Mouse (Mus musculus): ENCODE measurements around the gene Socs2. TPM values are rescaled to one million over a fixed set of nuclear protein-coding genes. Genes with fewer than 3 reads are reported as not detected.
A peak's percentile ranks its signal among the peaks of the same experiment; 100 is the strongest.

The Socs2 gene
- polyA plus RNA-seq, 1 experiment = 10.2 TPM

- WGBS = 44% methylated on average over 3 of the region's 3 CpGs
- DNase-seq (ENCODE audit: low read depth in 1 of 2, low spot score in 2 of 2) = peak in 1 of 2 experiments; percentile 21
- Histone ChIP-seq H3K36me3 (ENCODE audit: control insufficient read depth, insufficient read depth, low read length) (no peaks in the 10 kb centered on the region), H3K4me3 (ENCODE audit: extremely low read depth, insufficient read depth, insufficient read length) (no peak overlapping the region), H3K27me3 (ENCODE audit: control insufficient read depth, insufficient read depth, low read length) (no peaks in the 10 kb centered on the region), H3K4me1 (ENCODE audit: control insufficient read depth, insufficient read depth, insufficient read length) (no peaks in the 10 kb centered on the region), H3K27ac (ENCODE audit: insufficient read depth, low read length) (no peak overlapping the region)
- no peak for TF ChIP-seq CTCF (IDR thresholded peaks at IDR 0.05; ENCODE audit: extremely low read depth, insufficient read depth, insufficient read length, insufficient replicate concordance)
- TF ChIP-seq POLR2A (IDR thresholded peaks at IDR 0.05; ENCODE audit: low read depth, low read length) = no peak
These were observed 59.3 kb downstream of the Socs2 start for GRCm38 (mm10) chr10:95357721-95358120.

DNA sequence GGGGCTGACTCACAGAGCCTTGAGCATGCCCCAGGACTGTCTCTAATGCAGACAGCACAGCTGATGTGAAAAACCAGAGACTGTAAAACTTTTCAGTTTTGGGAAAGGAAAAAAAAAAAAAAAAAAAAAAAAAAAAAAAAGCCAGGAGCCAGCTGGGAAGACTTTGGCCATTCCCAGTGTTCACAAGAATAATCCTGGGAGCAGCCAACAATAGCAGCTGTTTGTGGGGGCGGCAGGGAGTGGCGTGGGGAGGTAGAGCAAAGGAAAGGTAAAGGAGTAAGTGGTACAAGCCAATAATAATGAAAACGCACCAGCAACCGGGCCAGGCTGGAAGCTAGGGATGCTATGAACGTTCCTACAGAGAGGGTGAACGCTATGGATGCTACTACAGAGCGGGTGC, 60.3 kb downstream of the Socs2 start:
- H3K4me3 ChIP-seq (ENCODE audit: extremely low read depth, insufficient read depth, insufficient read length) = no peak overlapping the region
- no peaks in the 10 kb centered on the region for H3K36me3 ChIP-seq (ENCODE audit: control insufficient read depth, insufficient read depth, low read length)
- 93% methylated on average over 7 of the region's 7 CpGs for whole genome bisulfite sequencing
- no peaks in the 10 kb centered on the region for H3K4me1 ChIP-seq (ENCODE audit: control insufficient read depth, insufficient read depth, insufficient read length)
- DNase-seq (ENCODE audit: low read depth in 1 of 2, low spot score in 2 of 2) = no peak
- TF ChIP-seq POLR2A (IDR thresholded peaks at IDR 0.05; ENCODE audit: low read depth, low read length) = no peak
- TF ChIP-seq CTCF (IDR thresholded peaks at IDR 0.05; ENCODE audit: extremely low read depth, insufficient read depth, insufficient read length, insufficient replicate concordance) = no peak
- H3K27me3 ChIP-seq (ENCODE audit: control insufficient read depth, insufficient read depth, low read length) = no peaks in the 10 kb centered on the region
- H3K27ac ChIP-seq (ENCODE audit: insufficient read depth, low read length) = no peak overlapping the region

DNA sequence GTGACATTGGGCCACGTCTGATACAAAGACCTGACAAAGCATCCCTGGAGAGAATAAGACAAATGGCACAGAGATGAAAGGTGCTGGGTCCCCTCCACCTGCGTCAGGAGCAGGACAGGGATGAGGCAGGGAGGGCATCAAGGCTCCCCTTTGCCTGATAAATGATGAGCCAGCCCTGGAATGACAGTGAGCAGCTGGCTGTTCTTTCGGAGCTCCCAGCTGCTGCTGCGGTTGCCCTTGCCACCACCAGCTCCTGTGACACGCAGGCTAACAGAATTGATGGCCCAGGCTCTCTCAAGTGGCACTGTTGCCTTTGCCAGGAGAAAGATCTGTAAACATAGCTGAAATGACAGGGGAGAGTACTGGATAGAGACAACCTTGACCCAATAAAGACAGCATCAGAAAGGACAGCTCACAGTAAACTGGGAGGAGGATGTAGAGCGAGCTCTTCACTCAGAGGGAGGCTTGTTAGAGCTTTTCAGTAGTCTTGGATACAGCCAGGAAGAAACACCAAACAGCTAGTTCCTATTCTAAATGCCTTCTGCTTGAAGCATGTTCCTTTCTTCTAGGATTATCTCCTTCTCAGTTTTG, 61.2 kb downstream of the Socs2 start:
- no peak for DNase-seq (ENCODE audit: low read depth in 1 of 2, low spot score in 2 of 2)
- Histone ChIP-seq H3K27me3 (ENCODE audit: control insufficient read depth, insufficient read depth, low read length) (no peaks in the 10 kb centered on the region), H3K4me1 (ENCODE audit: control insufficient read depth, insufficient read depth, insufficient read length) (no peaks in the 10 kb centered on the region), H3K36me3 (ENCODE audit: control insufficient read depth, insufficient read depth, low read length) (no peaks in the 10 kb centered on the region), H3K27ac (ENCODE audit: insufficient read depth, low read length) (no peak overlapping the region), H3K4me3 (ENCODE audit: extremely low read depth, insufficient read depth, insufficient read length) (no peak overlapping the region)
- 84% methylated on average over 6 of the region's 6 CpGs for WGBS
- TF ChIP-seq CTCF (IDR thresholded peaks at IDR 0.05; ENCODE audit: extremely low read depth, insufficient read depth, insufficient read length, insufficient replicate concordance) (no peak), POLR2A (IDR thresholded peaks at IDR 0.05; ENCODE audit: low read depth, low read length) (no peak)

DNA sequence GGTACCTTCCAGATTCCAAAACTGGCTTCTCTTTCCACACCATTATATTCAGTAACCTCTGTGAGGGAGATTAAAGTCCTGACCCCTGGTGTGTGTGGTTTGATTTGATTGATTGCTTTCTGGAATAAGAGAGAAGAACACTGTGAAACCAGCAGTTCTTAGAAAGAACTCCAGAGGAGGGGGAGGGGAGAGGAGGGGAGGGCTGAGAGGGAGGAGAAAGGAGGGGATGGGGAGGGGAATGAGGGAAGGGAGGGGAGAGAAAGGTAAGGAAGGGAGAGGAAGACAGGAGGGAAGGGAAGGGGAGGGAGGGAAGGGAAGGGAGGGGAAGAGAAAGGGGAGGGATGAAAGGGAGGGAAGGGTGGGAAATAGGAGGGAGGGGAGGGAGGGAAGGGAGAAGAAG, 62.3 kb downstream of the Socs2 start:
- no peak for TF ChIP-seq POLR2A (IDR thresholded peaks at IDR 0.05; ENCODE audit: low read depth, low read length)
- H3K4me1 ChIP-seq (ENCODE audit: control insufficient read depth, insufficient read depth, insufficient read length) = no peaks in the 10 kb centered on the region
- H3K4me3 ChIP-seq (ENCODE audit: extremely low read depth, insufficient read depth, insufficient read length) = no peak overlapping the region
- no peak overlapping the region for H3K27ac ChIP-seq (ENCODE audit: insufficient read depth, low read length)
- DNase-seq (ENCODE audit: low read depth in 1 of 2, low spot score in 2 of 2) = no peak
- no peaks in the 10 kb centered on the region for H3K36me3 ChIP-seq (ENCODE audit: control insufficient read depth, insufficient read depth, low read length)
- H3K27me3 ChIP-seq (ENCODE audit: control insufficient read depth, insufficient read depth, low read length) = no peaks in the 10 kb centered on the region

DNA sequence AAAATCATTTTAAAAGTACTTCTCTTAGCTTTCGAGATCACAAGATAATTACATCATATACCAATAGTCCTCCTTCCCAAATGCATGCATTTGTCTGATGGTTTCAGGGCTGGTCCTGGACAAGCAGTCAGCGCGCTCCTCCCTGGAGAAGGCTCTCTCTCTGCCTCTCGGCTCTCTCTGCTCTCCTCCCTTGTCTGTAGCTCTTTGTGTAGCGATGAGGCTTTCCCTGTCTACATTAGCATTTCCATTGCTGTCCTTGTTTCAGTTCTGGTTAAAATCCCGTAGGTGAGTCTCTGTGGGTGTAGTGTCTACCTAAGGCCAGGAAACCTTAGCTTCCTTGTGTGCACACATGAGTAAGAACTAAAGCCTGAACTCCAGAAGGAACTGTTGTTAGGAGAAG, 62.9 kb downstream of the Socs2 start:
- no peak for DNase-seq (ENCODE audit: low read depth in 1 of 2, low spot score in 2 of 2)
- no peak overlapping the region for H3K4me3 ChIP-seq (ENCODE audit: extremely low read depth, insufficient read depth, insufficient read length)
- H3K27ac ChIP-seq (ENCODE audit: insufficient read depth, low read length) = no peak overlapping the region
- H3K36me3 ChIP-seq (ENCODE audit: control insufficient read depth, insufficient read depth, low read length) = no peaks in the 10 kb centered on the region
- TF ChIP-seq POLR2A (IDR thresholded peaks at IDR 0.05; ENCODE audit: low read depth, low read length) (no peak), CTCF (IDR thresholded peaks at IDR 0.05; ENCODE audit: extremely low read depth, insufficient read depth, insufficient read length, insufficient replicate concordance) (no peak)
- WGBS = 90% methylated on average over 6 of the region's 6 CpGs
- no peaks in the 10 kb centered on the region for H3K27me3 ChIP-seq (ENCODE audit: control insufficient read depth, insufficient read depth, low read length)
- no peaks in the 10 kb centered on the region for H3K4me1 ChIP-seq (ENCODE audit: control insufficient read depth, insufficient read depth, insufficient read length)

DNA sequence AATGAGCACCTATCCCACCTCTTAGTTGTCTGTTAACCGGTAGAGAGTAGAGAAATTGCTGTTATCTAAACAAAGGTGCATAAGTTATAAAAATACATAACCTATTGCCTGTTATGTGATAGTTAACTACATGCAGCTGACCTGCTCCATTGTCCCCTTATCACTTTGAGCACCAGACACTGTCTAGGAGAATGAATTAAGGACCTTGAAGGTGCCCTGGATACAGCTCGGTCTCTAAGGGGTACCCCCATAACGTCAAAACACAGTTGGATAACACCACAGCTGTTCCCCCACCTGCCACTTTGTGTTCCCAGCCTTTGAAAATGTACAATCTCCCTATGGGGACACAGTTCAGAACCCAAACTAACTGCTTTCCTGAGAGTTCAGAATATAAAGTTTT, 68.5 kb downstream of the Socs2 start:
- TF ChIP-seq CTCF (IDR thresholded peaks at IDR 0.05; ENCODE audit: extremely low read depth, insufficient read depth, insufficient read length, insufficient replicate concordance) (no peak), POLR2A (IDR thresholded peaks at IDR 0.05; ENCODE audit: low read depth, low read length) (no peak)
- Histone ChIP-seq H3K27me3 (ENCODE audit: control insufficient read depth, insufficient read depth, low read length) (no peaks in the 10 kb centered on the region), H3K4me1 (ENCODE audit: control insufficient read depth, insufficient read depth, insufficient read length) (no peaks in the 10 kb centered on the region), H3K27ac (ENCODE audit: insufficient read depth, low read length) (no peak overlapping the region), H3K36me3 (ENCODE audit: control insufficient read depth, insufficient read depth, low read length) (no peaks in the 10 kb centered on the region), H3K4me3 (ENCODE audit: extremely low read depth, insufficient read depth, insufficient read length) (no peak overlapping the region)
- DNase-seq (ENCODE audit: low read depth in 1 of 2, low spot score in 2 of 2) = no peak
- 68% methylated on average over 3 of the region's 3 CpGs for WGBS

- no peak for TF ChIP-seq POLR2A (IDR thresholded peaks at IDR 0.05; ENCODE audit: low read depth, low read length)
- no peak for TF ChIP-seq CTCF (IDR thresholded peaks at IDR 0.05; ENCODE audit: extremely low read depth, insufficient read depth, insufficient read length, insufficient replicate concordance)
- Histone ChIP-seq H3K36me3 (ENCODE audit: control insufficient read depth, insufficient read depth, low read length) (no peaks in the 10 kb centered on the region), H3K27ac (ENCODE audit: insufficient read depth, low read length) (no peak overlapping the region), H3K27me3 (ENCODE audit: control insufficient read depth, insufficient read depth, low read length) (no peaks in the 10 kb centered on the region), H3K4me3 (ENCODE audit: extremely low read depth, insufficient read depth, insufficient read length) (no peak overlapping the region), H3K4me1 (ENCODE audit: control insufficient read depth, insufficient read depth, insufficient read length) (no peaks in the 10 kb centered on the region)
- 86% methylated on average over 3 of the region's 3 CpGs for WGBS
- no peak for DNase-seq (ENCODE audit: low read depth in 1 of 2, low spot score in 2 of 2)
These were observed 69.2 kb downstream of the Socs2 start for GRCm38 (mm10) chr10:95347776-95348175.

Data from spleen, adult 2 months (tissue).